Mouse (Mus musculus) layer of hippocampus, adult 9-10 months (tissue): ENCODE data around the gene Nxn.
"Not testable (repeated sequence)": the region's sequence is repeated elsewhere in the genome, so short reads cannot be mapped to it uniquely, and the experiment has no call there.

Experiments
- DNase-seq: peaks from one replicate; pipeline ENCODE4 v3.0.0; 2022; ENCODE audit warnings: low spot score

The Nxn gene

GRCm38 (mm10) chr11:76213841-76214240 lies 185.1 kb downstream of the Nxn start:
- no peak for DNase-seq

DNA sequence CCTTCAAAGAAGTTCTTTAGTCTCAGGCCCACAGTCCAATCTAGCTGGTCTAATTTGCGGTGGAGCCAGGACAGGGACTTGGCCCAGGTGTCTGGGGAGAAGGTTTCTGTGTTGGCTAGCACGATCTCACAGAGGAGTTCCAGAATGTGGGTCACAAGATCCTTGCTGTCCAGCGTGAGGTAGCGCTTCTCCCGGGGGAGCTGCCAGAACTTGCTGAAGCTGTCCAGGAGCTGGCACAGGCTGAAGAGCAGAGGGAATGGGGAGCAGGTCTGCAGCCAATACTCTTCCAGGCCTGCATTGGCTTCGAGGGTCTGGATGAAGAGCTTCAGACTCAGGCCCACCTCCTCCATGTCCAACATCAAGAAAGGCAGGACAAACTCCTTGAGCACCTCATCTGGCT lies 187.3 kb downstream of the Nxn start:
- not testable (repeated sequence) for DNase-seq

DNA sequence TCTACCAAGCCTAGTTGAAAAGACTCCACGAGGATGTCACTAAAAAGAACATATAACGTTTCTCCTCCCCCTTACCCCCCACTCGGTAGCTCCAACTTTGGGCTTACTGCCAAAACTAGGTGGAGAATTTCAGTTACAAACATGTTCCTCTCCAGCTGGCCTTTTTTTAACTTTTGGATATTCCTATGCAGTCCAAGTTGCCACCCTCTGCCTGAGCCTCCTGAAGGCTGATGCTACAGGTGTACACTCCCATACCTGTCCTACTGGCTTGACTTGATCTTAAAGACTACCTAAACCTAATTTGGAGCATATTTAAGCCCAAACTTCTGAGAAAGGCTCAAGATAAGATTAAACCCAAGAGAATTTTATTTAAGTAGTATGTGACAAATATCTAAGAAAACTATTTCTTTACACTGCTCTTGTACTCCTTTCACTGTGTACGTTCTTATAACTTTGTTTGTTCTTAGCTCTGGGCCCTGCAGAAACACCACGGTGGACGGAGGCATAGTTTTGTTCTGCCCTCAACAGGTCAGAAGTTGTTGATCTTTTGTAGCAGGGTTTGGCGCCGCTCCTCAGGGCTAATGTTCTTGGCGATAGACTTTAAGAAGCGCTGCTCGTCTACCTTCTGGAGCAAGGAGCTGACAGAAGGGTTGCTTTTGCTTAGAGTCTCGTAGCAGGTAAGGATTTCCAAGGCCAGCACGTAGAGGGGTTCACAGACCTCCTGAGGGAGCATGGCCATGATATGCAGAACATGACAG lies 188.5 kb downstream of the Nxn start:
- no peak for DNase-seq
